Mouse (Mus musculus) liver, adult (tissue): ENCODE data around the gene Egln2.

Experiments
- GATA4 ChIP-seq: IDR thresholded peaks from 2 replicates; pipeline ENCODE4 v1.6.1; 2014; ENCODE audit warnings: mild to moderate bottlenecking, low read length; ENCODE audit not compliant: insufficient replicate concordance

Gene Egln2

GRCm38 (mm10) chr7:27180837-27181695 is 14.5 kb upstream of the Egln2 start, which contains the start of the genes Gm21983 and Mia:
Gm21983 (minus strand) TSS chr7:27181086.
Mia (minus strand) TSS chr7:27181157.
- TF ChIP-seq GATA4 = no peak

GRCm38 (mm10) chr7:27180036-27180435 is 13.4 kb upstream of the Egln2 start:
- no peak for TF ChIP-seq GATA4

DNA sequence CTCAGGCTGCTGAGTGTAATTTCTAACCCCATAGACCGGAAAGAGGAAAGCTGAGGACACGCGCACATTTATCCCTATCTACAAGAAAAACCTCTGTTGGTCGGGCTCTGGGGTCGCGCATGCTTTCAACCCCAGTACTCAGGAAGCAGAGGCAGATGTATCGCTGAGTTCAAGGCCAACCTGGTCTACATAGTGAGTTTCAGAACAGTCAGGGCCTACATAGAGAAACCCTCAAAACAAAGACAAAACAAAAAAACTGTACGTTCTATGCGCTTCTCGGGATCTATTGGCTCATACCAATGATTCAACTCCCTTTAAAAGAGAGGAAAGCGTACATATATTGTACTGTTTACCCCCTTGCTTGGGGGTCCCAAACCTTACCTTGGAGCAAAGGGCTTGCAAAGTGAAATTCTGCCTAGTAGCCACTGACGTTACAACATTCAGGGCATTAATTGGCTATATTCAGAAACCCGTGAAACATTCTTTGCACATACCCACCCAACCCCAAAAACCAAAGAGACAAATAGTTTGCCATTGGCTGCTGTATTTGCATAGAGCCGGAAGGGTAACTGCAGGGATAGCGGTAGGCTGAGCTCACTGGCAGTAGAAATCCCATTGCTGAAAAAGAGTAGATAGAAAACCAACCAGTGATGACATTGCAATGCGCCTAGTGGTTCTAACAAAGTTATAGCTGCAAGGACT is 12.8 kb upstream of the Egln2 start:
- TF ChIP-seq GATA4 = no peak

DNA sequence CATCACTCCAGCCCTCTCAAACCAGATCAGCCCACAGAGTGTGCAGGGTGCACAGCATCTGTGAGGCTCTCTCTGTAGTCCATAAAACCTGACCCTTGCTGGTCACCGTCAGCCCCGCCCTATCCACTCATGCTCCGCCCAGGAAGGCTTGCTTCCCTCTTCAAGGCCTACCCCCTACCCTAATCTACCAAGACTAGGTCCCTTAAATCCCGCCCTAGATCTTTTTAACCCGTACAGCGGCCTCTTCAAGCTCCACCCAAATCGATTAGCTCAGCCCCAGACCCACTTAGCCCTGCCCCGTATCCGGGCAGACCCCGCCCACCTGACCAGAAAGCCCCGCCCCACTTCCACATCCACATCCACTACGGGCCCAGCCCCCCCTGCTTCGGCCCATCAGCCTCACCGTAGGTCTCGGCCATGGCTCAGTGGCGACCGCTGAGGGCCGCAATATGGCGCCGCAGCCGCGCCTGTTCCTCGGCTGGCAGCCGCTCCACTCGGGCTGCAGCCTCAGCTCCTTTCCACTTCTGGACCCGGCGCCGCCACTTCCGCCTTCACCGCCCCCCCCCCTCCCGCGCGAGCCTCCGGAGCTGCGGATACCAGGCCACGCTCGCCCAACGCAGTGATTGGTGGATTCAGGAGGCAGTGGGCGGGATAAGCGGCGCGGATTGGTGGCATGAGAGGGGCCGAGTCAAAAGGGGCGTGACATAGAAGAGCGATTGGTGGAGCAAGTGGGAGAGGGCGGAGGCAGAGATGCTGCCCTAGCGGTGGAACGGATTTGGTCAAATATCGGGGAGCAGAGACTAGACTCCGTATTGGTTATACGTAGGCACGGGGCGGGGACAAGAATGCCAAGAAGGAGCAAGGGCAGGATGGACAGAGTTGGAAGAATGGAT is 12.0 kb upstream of the Egln2 start, which contains the start of gene Rab4b:
TSS of gene Rab4b (minus strand) at position 573 of the 893 bp plus-strand sequence.
- peak; percentile 5; the same call in 1 of the 2 replicates for TF ChIP-seq GATA4

GRCm38 (mm10) chr7:27177942-27178323 is 11.3 kb upstream of the Egln2 start:
- TF ChIP-seq GATA4 = no peak

GRCm38 (mm10) chr7:27174896-27175295 is 8.3 kb upstream of the Egln2 start:
- no peak for TF ChIP-seq GATA4

GRCm38 (mm10) chr7:27174496-27174895 is 7.9 kb upstream of the Egln2 start:
- no peak for TF ChIP-seq GATA4

- no peak for TF ChIP-seq GATA4
These were observed 4.4 kb upstream of the Egln2 start for GRCm38 (mm10) chr7:27170981-27171380.

- TF ChIP-seq GATA4 = no peak
These were observed 1.8 kb upstream of the Egln2 start for GRCm38 (mm10) chr7:27168371-27168770.

DNA sequence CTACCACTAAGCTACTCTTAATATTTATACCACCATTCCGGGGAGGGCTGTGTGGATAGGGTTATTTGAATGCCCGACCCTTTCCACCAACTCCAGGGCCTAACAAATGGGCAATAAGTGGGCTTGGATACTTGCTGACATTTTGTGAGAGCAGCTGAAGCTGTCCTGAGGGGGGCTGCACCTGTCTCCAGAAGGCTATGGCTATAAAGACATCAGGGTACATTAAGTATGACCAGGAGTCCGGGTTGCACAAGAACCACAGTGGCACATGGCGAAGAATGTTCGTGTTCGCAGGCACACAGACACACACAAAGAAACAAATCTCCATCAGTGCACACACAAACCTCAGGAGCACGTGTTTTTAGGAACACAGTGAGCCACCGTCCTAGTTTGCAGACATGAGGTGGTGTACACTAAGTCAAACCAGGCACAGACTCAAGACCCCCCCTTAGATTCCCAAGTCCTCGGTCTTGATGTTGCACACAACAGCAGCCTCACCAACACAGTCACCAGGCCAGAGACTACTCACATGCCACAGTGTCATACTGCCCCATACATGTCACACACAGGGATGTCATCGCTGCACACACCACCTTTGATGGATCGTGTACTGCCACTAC is 983 bp upstream of the Egln2 start:
- no peak for TF ChIP-seq GATA4

GRCm38 (mm10) chr7:27166229-27166613 is 381 bp downstream of the Egln2 start:
- TF ChIP-seq GATA4 = no peak; the same call in 1 of the 2 replicates

DNA sequence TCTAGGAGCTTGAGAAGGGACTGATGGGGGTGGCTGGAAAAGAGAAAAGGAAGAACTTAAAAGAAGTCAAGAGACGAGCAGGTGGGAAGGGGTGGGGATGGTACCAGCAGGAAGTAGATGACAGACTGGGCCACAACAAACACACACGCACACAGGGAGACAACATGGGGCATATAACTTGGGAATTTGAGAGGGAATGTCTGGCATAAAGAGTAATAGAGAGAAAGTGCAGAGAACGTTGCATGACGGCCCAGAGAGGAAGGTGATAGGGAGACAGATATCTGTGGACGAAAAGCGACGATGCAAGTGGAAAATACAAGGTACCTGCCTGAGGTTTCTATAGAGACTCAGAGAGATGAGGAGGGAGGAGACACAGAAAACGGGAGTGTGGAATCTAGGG is 906 bp downstream of the Egln2 start:
- no peak for TF ChIP-seq GATA4

- no peak for TF ChIP-seq GATA4
These were observed 1.5 kb downstream of the Egln2 start for GRCm38 (mm10) chr7:27165007-27165655.
